Mouse (Mus musculus) neural tube, embryonic 13.5 days (tissue): ENCODE data around the gene Klf1. TPM values are rescaled to one million over a fixed set of nuclear protein-coding genes. Genes with fewer than 3 reads are reported as not detected.

Source experiments
- ATAC-seq: fragments of 200-750 bp; cut with Nextera tagmentation; 2 replicates; pipeline ENCODE4 v1.8.0; 2017; ENCODE audit warnings: low read depth, mild to moderate bottlenecking, moderate TSS enrichment, moderate library complexity
- H3K27ac ChIP-seq: fragments of 300-500 bp; sonication (generic); replicated peaks from 2 replicates; pipeline ENCODE4 v1.5.1; 2015; ENCODE audit warnings: moderate library complexity, mild to moderate bottlenecking, inconsistent platforms
- H3K27me3 ChIP-seq: fragments of 300-500 bp; sonication (generic); 2 replicates; pipeline ENCODE4 v1.6.1; 2015; ENCODE audit warnings: mild to moderate bottlenecking, inconsistent platforms
- H3K36me3 ChIP-seq: fragments of 300-500 bp; sonication (generic); 2 replicates; pipeline ENCODE4 v1.6.1; 2015; ENCODE audit warnings: mild to moderate bottlenecking, inconsistent platforms
- H3K4me1 ChIP-seq: fragments of 300-500 bp; sonication (generic); replicated peaks from 2 replicates; pipeline ENCODE4 v1.6.1; 2015; ENCODE audit warnings: inconsistent platforms
- H3K4me2 ChIP-seq: fragments of 300-500 bp; sonication (generic); 2 replicates; pipeline ENCODE4 v1.6.1; 2015; ENCODE audit warnings: inconsistent platforms, mild to moderate bottlenecking, moderate library complexity
- H3K4me3 ChIP-seq: fragments of 300-500 bp; sonication (generic); 2 replicates; pipeline ENCODE4 v1.5.1; 2015; ENCODE audit warnings: mild to moderate bottlenecking, inconsistent platforms
- H3K9ac ChIP-seq: fragments of 300-500 bp; sonication (generic); 2 replicates; pipeline ENCODE4 v1.6.1; 2015; ENCODE audit warnings: moderate library complexity, mild to moderate bottlenecking, inconsistent platforms
- H3K9me3 ChIP-seq: fragments of 300-500 bp; sonication (generic); 2 replicates; pipeline ENCODE4 v1.6.1; 2016; ENCODE audit warnings: inconsistent platforms
- WGBS: fragments of 180-500 bp; shearing (Covaris S2); methylation state at CpG from one replicate; pipeline ENCODE4 v1.1.7; 2015; 5-methylcytosine and 5-hydroxymethylcytosine counted together
- polyA plus RNA-seq: library from polyadenylated mRNA; unstranded; fragments of >200 nt; fragmentation: Nextera tagmentation; extraction: Ambion mirVana; gene quantifications from 2 replicates; pipeline ENCODE4 v1.2.1, GENCODE M21; 2015

The Klf1 gene
- polyA plus RNA-seq, 1 experiment from 2014 or later, result 0.91 TPM

GRCm38 (mm10) chr8:84908421-84909161, 6.9 kb downstream of the Klf1 start, which contains the start of gene Dnase2a:
Gene Dnase2a, plus strand, starts transcription at chr8:84908560.
- peak; percentile 81 for ATAC-seq
- under 1% methylated on average over 45 of the region's 45 CpGs for WGBS
- Histone ChIP-seq H3K9ac (peak within 1 kb of the TSS; percentile 64), H3K4me3 (peak within 1 kb of the TSS; percentile 39), H3K27ac (no peak within 1 kb of the TSS), H3K27me3 (peaks cover 58% of the 10 kb centered on the region), H3K36me3 (peaks cover 36% of the 10 kb centered on the region), H3K4me1 (peaks cover 25% of the 10 kb centered on the region), H3K9me3 (no peaks in the 10 kb centered on the region), H3K4me2 (peak within 1 kb of the TSS; percentile 55)

- H3K27me3 ChIP-seq, result peaks cover 63% of the 10 kb centered on the region
- peaks cover 24% of the 10 kb centered on the region for H3K4me1 ChIP-seq
- H3K27ac ChIP-seq, result no peak overlapping the region
- 48% methylated on average over 20 of the region's 20 CpGs for WGBS
- H3K9me3 ChIP-seq, result no peaks in the 10 kb centered on the region
- H3K4me3 ChIP-seq, result peak overlapping the region; percentile 39
- ATAC-seq, result no peak; the same call in 1 of the 2 replicates
- H3K4me2 ChIP-seq, result peak overlapping the region; percentile 55
- H3K36me3 ChIP-seq, result peaks cover 40% of the 10 kb centered on the region
- peak overlapping the region; percentile 64 for H3K9ac ChIP-seq
These were observed 7.5 kb downstream of the Klf1 start for GRCm38 (mm10) chr8:84909162-84909767.

GRCm38 (mm10) chr8:84909949-84910348, 8.2 kb downstream of the Klf1 start:
- Histone ChIP-seq H3K9ac (no peak overlapping the region), H3K4me2 (0 out of 2 replicates have a peak overlapping the region, but pooled peaks have one; percentile 55), H3K9me3 (no peaks in the 10 kb centered on the region), H3K4me1 (peaks cover 24% of the 10 kb centered on the region), H3K27me3 (peaks cover 63% of the 10 kb centered on the region), H3K36me3 (peaks cover 47% of the 10 kb centered on the region), H3K27ac (no peak overlapping the region), H3K4me3 (no peak overlapping the region)
- WGBS, result 77% methylated on average over 5 of the region's 5 CpGs
- ATAC-seq, result no peak

GRCm38 (mm10) chr8:84910551-84910950, 8.8 kb downstream of the Klf1 start:
- Histone ChIP-seq H3K9ac (no peak overlapping the region), H3K27me3 (peaks cover 68% of the 10 kb centered on the region), H3K36me3 (peaks cover 53% of the 10 kb centered on the region), H3K4me1 (peaks cover 24% of the 10 kb centered on the region), H3K4me2 (no peak overlapping the region), H3K27ac (no peak overlapping the region), H3K4me3 (no peak overlapping the region), H3K9me3 (no peaks in the 10 kb centered on the region)
- ATAC-seq, result no peak
- 90% methylated on average over 6 of the region's 6 CpGs for WGBS

- Histone ChIP-seq H3K27ac (no peak overlapping the region), H3K27me3 (peaks cover 81% of the 10 kb centered on the region), H3K9me3 (no peaks in the 10 kb centered on the region), H3K9ac (no peak overlapping the region), H3K4me3 (no peak overlapping the region), H3K36me3 (peaks cover 66% of the 10 kb centered on the region), H3K4me2 (no peak overlapping the region), H3K4me1 (peaks cover 24% of the 10 kb centered on the region)
- no peak for ATAC-seq
- 74% methylated on average over 9 of the region's 9 CpGs for WGBS
These were observed 10.1 kb downstream of the Klf1 start for GRCm38 (mm10) chr8:84911854-84912253.

- Histone ChIP-seq H3K27ac (no peak overlapping the region), H3K4me3 (no peak overlapping the region), H3K36me3 (peaks cover 71% of the 10 kb centered on the region), H3K4me2 (peak overlapping the region; percentile 51), H3K9ac (no peak overlapping the region), H3K9me3 (no peaks in the 10 kb centered on the region), H3K4me1 (peaks cover 24% of the 10 kb centered on the region), H3K27me3 (peaks cover 86% of the 10 kb centered on the region)
- no peak for ATAC-seq
- 17% methylated on average over 27 of the region's 27 CpGs for WGBS
These were observed 10.7 kb downstream of the Klf1 start for GRCm38 (mm10) chr8:84912391-84912790.

GRCm38 (mm10) chr8:84912895-84913501, 11.3 kb downstream of the Klf1 start:
- H3K4me3 ChIP-seq, result peak overlapping the region; percentile 22
- peaks cover 24% of the 10 kb centered on the region for H3K4me1 ChIP-seq
- H3K27me3 ChIP-seq, result peaks cover 92% of the 10 kb centered on the region
- WGBS, result 3% methylated on average over 55 of the region's 55 CpGs
- no peak overlapping the region for H3K27ac ChIP-seq
- no peak for ATAC-seq
- no peaks in the 10 kb centered on the region for H3K9me3 ChIP-seq
- H3K9ac ChIP-seq, result no peak overlapping the region
- peak overlapping the region; percentile 51 for H3K4me2 ChIP-seq
- H3K36me3 ChIP-seq, result peaks cover 78% of the 10 kb centered on the region

- 21% methylated on average over 9 of the region's 9 CpGs for WGBS
- Histone ChIP-seq H3K36me3 (peaks cover 83% of the 10 kb centered on the region), H3K27ac (no peak overlapping the region), H3K9me3 (no peaks in the 10 kb centered on the region), H3K4me3 (peak overlapping the region; percentile 22), H3K9ac (no peak overlapping the region), H3K27me3 (peaks cover 97% of the 10 kb centered on the region), H3K4me2 (peak overlapping the region; percentile 51), H3K4me1 (peaks cover 22% of the 10 kb centered on the region)
- ATAC-seq, result no peak
These were observed 11.8 kb downstream of the Klf1 start for GRCm38 (mm10) chr8:84913502-84913900.

- Histone ChIP-seq H3K27me3 (peaks cover 100% of the 10 kb centered on the region), H3K9me3 (no peaks in the 10 kb centered on the region), H3K27ac (no peak overlapping the region), H3K36me3 (peaks cover 87% of the 10 kb centered on the region), H3K4me2 (no peak overlapping the region), H3K4me3 (no peak overlapping the region), H3K9ac (no peak overlapping the region), H3K4me1 (peaks cover 17% of the 10 kb centered on the region)
- WGBS, result 33% methylated on average over 4 of the region's 4 CpGs
- ATAC-seq, result no peak
These were observed 12.2 kb downstream of the Klf1 start for GRCm38 (mm10) chr8:84913960-84914359.

GRCm38 (mm10) chr8:84915269-84915668, 13.5 kb downstream of the Klf1 start:
- no peak overlapping the region for H3K4me3 ChIP-seq
- no peaks in the 10 kb centered on the region for H3K9me3 ChIP-seq
- no peak for ATAC-seq
- H3K4me1 ChIP-seq, result peaks cover 11% of the 10 kb centered on the region; the same call in 1 of the 2 replicates
- WGBS, result 83% methylated on average over 8 of the region's 8 CpGs
- H3K4me2 ChIP-seq, result no peak overlapping the region
- H3K36me3 ChIP-seq, result peaks cover 94% of the 10 kb centered on the region
- no peak overlapping the region for H3K9ac ChIP-seq
- peaks cover 100% of the 10 kb centered on the region for H3K27me3 ChIP-seq
- no peak overlapping the region for H3K27ac ChIP-seq

GRCm38 (mm10) chr8:84917781-84918180, 16.1 kb downstream of the Klf1 start:
- Histone ChIP-seq H3K36me3 (peaks cover 95% of the 10 kb centered on the region), H3K4me1 (peaks cover 8% of the 10 kb centered on the region; the same call in 1 of the 2 replicates), H3K27me3 (peaks cover 93% of the 10 kb centered on the region), H3K9ac (no peak overlapping the region), H3K9me3 (no peaks in the 10 kb centered on the region), H3K4me2 (no peak overlapping the region), H3K4me3 (no peak overlapping the region), H3K27ac (no peak overlapping the region)
- ATAC-seq, result no peak
- WGBS, result 32% methylated on average over 20 of the region's 20 CpGs

- no peak overlapping the region for H3K27ac ChIP-seq
- no peaks in the 10 kb centered on the region for H3K9me3 ChIP-seq
- WGBS, result 91% methylated on average over 15 of the region's 15 CpGs
- no peak for ATAC-seq
- peaks cover 85% of the 10 kb centered on the region for H3K27me3 ChIP-seq
- peaks cover 96% of the 10 kb centered on the region for H3K36me3 ChIP-seq
- no peak overlapping the region for H3K4me3 ChIP-seq
- no peaks in the 10 kb centered on the region for H3K4me1 ChIP-seq
- no peak overlapping the region for H3K9ac ChIP-seq
- no peak overlapping the region for H3K4me2 ChIP-seq
These were observed 16.9 kb downstream of the Klf1 start for GRCm38 (mm10) chr8:84918646-84919045.
